Mouse (Mus musculus): ENCODE results near the gene Coil.

GRCm38 (mm10) chr11:89028871-89029405 is 58.9 kb downstream of the Coil start:
- TF ChIP-seq CTCF (IDR thresholded peaks at IDR 0.05; ENCODE audit: control insufficient read depth, insufficient read depth, low read length) (no peak), POLR2A (IDR thresholded peaks at IDR 0.05; ENCODE audit: borderline replicate concordance, control insufficient read depth, low read depth, low read length) (no peak)

Data from bone marrow, adult 2 months (tissue).